Mouse (Mus musculus): ENCODE data around the gene Pctp. TPM values are rescaled to one million over a fixed set of nuclear protein-coding genes. Genes with fewer than 3 reads are reported as not detected.

Gene Pctp
- polyA plus RNA-seq, 1 experiment: 9.9 TPM

DNA sequence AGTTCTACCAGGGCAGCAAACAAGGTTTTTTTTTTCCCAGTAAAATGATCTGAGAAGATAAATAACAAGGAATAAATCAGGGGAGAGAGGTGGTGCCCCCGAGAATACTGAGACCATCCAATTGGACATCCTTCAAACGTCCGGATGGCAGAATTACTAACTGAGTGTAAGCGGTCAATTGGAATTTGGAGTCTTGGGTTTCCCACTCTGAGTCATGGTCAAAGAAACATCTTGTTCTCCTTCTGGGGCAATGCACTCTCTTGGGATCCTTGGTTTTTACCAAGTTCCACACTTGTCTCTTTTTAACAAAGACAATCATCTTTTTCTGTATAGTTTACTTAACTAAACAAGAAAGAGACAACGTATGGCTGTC, 24.1 kb upstream of the Pctp start:
- 78% methylated on average over 5 of the region's 5 CpGs for WGBS
- no peak overlapping the region for H3K4me3 ChIP-seq (replicated peaks; ENCODE audit: control insufficient read depth, low read depth, low read length)
- TF ChIP-seq POLR2A (IDR thresholded peaks at IDR 0.05; ENCODE audit: borderline replicate concordance, control insufficient read depth, low read depth, low read length) (no peak), CTCF (IDR thresholded peaks at IDR 0.05; ENCODE audit: control insufficient read depth, insufficient read depth, low read length) (no peak)
- H3K27ac ChIP-seq (ENCODE audit: control insufficient read depth, insufficient read depth, low read depth, low read length, poor library complexity): no peak overlapping the region
- H3K4me1 ChIP-seq (ENCODE audit: control insufficient read depth, insufficient read depth, low read length): no peaks in the 10 kb centered on the region

GRCm38 (mm10) chr11:90025891-90026801, 23.5 kb upstream of the Pctp start:
- H3K4me1 ChIP-seq (ENCODE audit: control insufficient read depth, insufficient read depth, low read length): no peaks in the 10 kb centered on the region
- 57% methylated on average over 14 of the region's 14 CpGs for WGBS
- H3K27ac ChIP-seq (ENCODE audit: control insufficient read depth, insufficient read depth, low read depth, low read length, poor library complexity): no peak overlapping the region
- H3K4me3 ChIP-seq (replicated peaks; ENCODE audit: control insufficient read depth, low read depth, low read length): no peak overlapping the region
- TF ChIP-seq POLR2A (IDR thresholded peaks at IDR 0.05; ENCODE audit: borderline replicate concordance, control insufficient read depth, low read depth, low read length) (no peak), CTCF (IDR thresholded peaks at IDR 0.05; ENCODE audit: control insufficient read depth, insufficient read depth, low read length) (no peak)

- WGBS: 8% methylated on average over 7 of the region's 7 CpGs
- Histone ChIP-seq H3K4me1 (ENCODE audit: control insufficient read depth, insufficient read depth, low read length) (no peaks in the 10 kb centered on the region), H3K4me3 (replicated peaks; ENCODE audit: control insufficient read depth, low read depth, low read length) (no peak overlapping the region), H3K27ac (ENCODE audit: control insufficient read depth, insufficient read depth, low read depth, low read length, poor library complexity) (no peak overlapping the region)
- no peak for TF ChIP-seq CTCF (IDR thresholded peaks at IDR 0.05; ENCODE audit: control insufficient read depth, insufficient read depth, low read length)
- no peak for TF ChIP-seq POLR2A (IDR thresholded peaks at IDR 0.05; ENCODE audit: borderline replicate concordance, control insufficient read depth, low read depth, low read length)
These were observed 16.5 kb upstream of the Pctp start for GRCm38 (mm10) chr11:90019161-90019560.

GRCm38 (mm10) chr11:90015281-90015680, 12.6 kb upstream of the Pctp start:
- Histone ChIP-seq H3K4me1 (ENCODE audit: control insufficient read depth, insufficient read depth, low read length) (no peaks in the 10 kb centered on the region), H3K4me3 (replicated peaks; ENCODE audit: control insufficient read depth, low read depth, low read length) (no peak overlapping the region), H3K27ac (ENCODE audit: control insufficient read depth, insufficient read depth, low read depth, low read length, poor library complexity) (no peak overlapping the region)
- TF ChIP-seq POLR2A (IDR thresholded peaks at IDR 0.05; ENCODE audit: borderline replicate concordance, control insufficient read depth, low read depth, low read length) (no peak), CTCF (IDR thresholded peaks at IDR 0.05; ENCODE audit: control insufficient read depth, insufficient read depth, low read length) (no peak)
- WGBS: 54% methylated on average over 7 of the region's 7 CpGs

DNA sequence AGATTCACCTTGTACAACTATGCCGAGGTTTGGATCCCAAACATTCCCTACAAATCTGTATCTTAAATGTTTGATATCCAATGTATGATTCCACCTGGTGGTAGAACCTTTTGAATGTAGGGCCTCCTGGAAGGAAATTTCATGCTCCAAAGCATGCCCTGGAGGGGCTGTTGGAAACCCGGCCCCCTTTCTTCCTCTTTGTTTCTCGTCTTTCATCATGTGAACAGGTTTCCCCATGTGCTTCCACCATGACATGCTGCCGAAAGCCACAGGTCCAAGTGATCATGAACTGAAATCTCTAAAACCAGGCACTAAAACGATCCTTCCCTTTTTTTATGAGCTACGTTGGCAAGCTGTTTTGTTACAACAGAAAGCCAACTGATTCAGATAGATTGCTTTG, 11.0 kb upstream of the Pctp start:
- no peak overlapping the region for H3K4me3 ChIP-seq (replicated peaks; ENCODE audit: control insufficient read depth, low read depth, low read length)
- WGBS: 45% methylated on average over 6 of the region's 6 CpGs
- no peak overlapping the region for H3K27ac ChIP-seq (ENCODE audit: control insufficient read depth, insufficient read depth, low read depth, low read length, poor library complexity)
- TF ChIP-seq CTCF (IDR thresholded peaks at IDR 0.05; ENCODE audit: control insufficient read depth, insufficient read depth, low read length): no peak
- no peak for TF ChIP-seq POLR2A (IDR thresholded peaks at IDR 0.05; ENCODE audit: borderline replicate concordance, control insufficient read depth, low read depth, low read length)
- H3K4me1 ChIP-seq (ENCODE audit: control insufficient read depth, insufficient read depth, low read length): no peaks in the 10 kb centered on the region

- H3K4me3 ChIP-seq (replicated peaks; ENCODE audit: control insufficient read depth, low read depth, low read length): no peak overlapping the region
- H3K27ac ChIP-seq (ENCODE audit: control insufficient read depth, insufficient read depth, low read depth, low read length, poor library complexity): no peak overlapping the region
- H3K4me1 ChIP-seq (ENCODE audit: control insufficient read depth, insufficient read depth, low read length): no peaks in the 10 kb centered on the region
- WGBS: 45% methylated on average over 7 of the region's 7 CpGs
- TF ChIP-seq CTCF (IDR thresholded peaks at IDR 0.05; ENCODE audit: control insufficient read depth, insufficient read depth, low read length): no peak
- TF ChIP-seq POLR2A (IDR thresholded peaks at IDR 0.05; ENCODE audit: borderline replicate concordance, control insufficient read depth, low read depth, low read length): no peak
These were observed 5.3 kb upstream of the Pctp start for GRCm38 (mm10) chr11:90007791-90008531.

- no peak for TF ChIP-seq POLR2A (IDR thresholded peaks at IDR 0.05; ENCODE audit: borderline replicate concordance, control insufficient read depth, low read depth, low read length)
- TF ChIP-seq CTCF (IDR thresholded peaks at IDR 0.05; ENCODE audit: control insufficient read depth, insufficient read depth, low read length): no peak
- Histone ChIP-seq H3K4me3 (replicated peaks; ENCODE audit: control insufficient read depth, low read depth, low read length) (no peak overlapping the region), H3K27ac (ENCODE audit: control insufficient read depth, insufficient read depth, low read depth, low read length, poor library complexity) (no peak overlapping the region), H3K4me1 (ENCODE audit: control insufficient read depth, insufficient read depth, low read length) (peaks cover 1% of the 10 kb centered on the region; the same call in 1 of the 2 replicates)
- 79% methylated on average over 4 of the region's 4 CpGs for WGBS
These were observed 3.4 kb upstream of the Pctp start for GRCm38 (mm10) chr11:90006111-90006510.

DNA sequence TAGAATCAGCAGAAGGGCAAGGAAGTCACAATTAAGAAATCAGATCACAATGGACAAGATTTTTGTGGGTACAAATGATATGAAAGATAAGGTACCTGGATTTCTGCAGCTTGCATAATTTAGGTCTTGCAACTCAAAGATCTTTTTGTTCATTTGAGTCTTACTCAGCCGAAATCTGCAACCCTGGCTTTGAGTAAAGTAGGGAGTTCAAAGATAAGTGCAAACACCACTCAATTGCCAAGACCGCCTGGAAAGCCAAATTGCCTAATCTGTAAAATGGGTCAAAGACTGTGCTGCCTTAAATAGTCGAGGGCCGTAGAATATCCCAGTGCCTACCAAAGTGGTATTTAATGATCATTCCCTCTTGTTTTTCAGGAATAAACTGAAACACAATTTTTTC, 692 bp upstream of the Pctp start:
- H3K27ac ChIP-seq (ENCODE audit: control insufficient read depth, insufficient read depth, low read depth, low read length, poor library complexity): no peak overlapping the region
- 82% methylated on average over 4 of the region's 4 CpGs for WGBS
- H3K4me3 ChIP-seq (replicated peaks; ENCODE audit: control insufficient read depth, low read depth, low read length): no peak overlapping the region
- no peak for TF ChIP-seq POLR2A (IDR thresholded peaks at IDR 0.05; ENCODE audit: borderline replicate concordance, control insufficient read depth, low read depth, low read length)
- TF ChIP-seq CTCF (IDR thresholded peaks at IDR 0.05; ENCODE audit: control insufficient read depth, insufficient read depth, low read length): no peak
- H3K4me1 ChIP-seq (ENCODE audit: control insufficient read depth, insufficient read depth, low read length): peaks cover 1% of the 10 kb centered on the region; the same call in 1 of the 2 replicates
